Mouse (Mus musculus) hindbrain, embryonic 13.5 days (tissue): ENCODE results near the gene Rapgef6. TPM values are rescaled to one million over a fixed set of nuclear protein-coding genes. Genes with fewer than 3 reads are reported as not detected.

ENCODE experiments used
- ATAC-seq: fragments of 200-750 bp; cut with Nextera tagmentation; 2 replicates; pipeline ENCODE4 v1.8.0; 2017; ENCODE audit warnings: moderate TSS enrichment; ENCODE audit not compliant: low FRiP score
- H3K27ac ChIP-seq: fragments of 300-500 bp; sonication (generic); 2 replicates; pipeline ENCODE4 v1.5.1; 2015; ENCODE audit warnings: inconsistent platforms, mild to moderate bottlenecking, moderate library complexity
- H3K27me3 ChIP-seq: fragments of 300-500 bp; sonication (generic); 2 replicates; pipeline ENCODE4 v1.6.1; 2015; ENCODE audit warnings: mild to moderate bottlenecking, inconsistent platforms
- H3K36me3 ChIP-seq: fragments of 300-500 bp; sonication (generic); 2 replicates; pipeline ENCODE4 v1.6.1; 2015; ENCODE audit warnings: mild to moderate bottlenecking, inconsistent platforms
- H3K4me1 ChIP-seq: fragments of 300-500 bp; sonication (generic); replicated peaks from 2 replicates; pipeline ENCODE4 v1.6.1; 2015; ENCODE audit warnings: inconsistent platforms
- H3K4me2 ChIP-seq: fragments of 300-500 bp; sonication (generic); 2 replicates; pipeline ENCODE4 v1.6.1; 2015; ENCODE audit warnings: inconsistent platforms, mild to moderate bottlenecking, moderate library complexity
- H3K4me3 ChIP-seq: fragments of 300-500 bp; sonication (generic); 2 replicates; pipeline ENCODE4 v1.5.1; 2015; ENCODE audit warnings: mild to moderate bottlenecking, inconsistent platforms
- H3K9ac ChIP-seq: fragments of 300-500 bp; sonication (generic); 2 replicates; pipeline ENCODE4 v1.6.1; 2015; ENCODE audit warnings: mild to moderate bottlenecking, inconsistent platforms
- H3K9me3 ChIP-seq: fragments of 300-500 bp; sonication (generic); 2 replicates; pipeline ENCODE4 v1.6.1; 2016; ENCODE audit warnings: inconsistent platforms
- WGBS: fragments of 180-500 bp; shearing (Covaris S2); methylation state at CpG from one replicate; pipeline ENCODE4 v1.1.7; 2015; 5-methylcytosine and 5-hydroxymethylcytosine counted together
- polyA plus RNA-seq: library from polyadenylated mRNA; unstranded; fragments of >200 nt; fragmentation: Nextera tagmentation; extraction: Ambion mirVana; gene quantifications from 2 replicates; pipeline ENCODE4 v1.2.1, GENCODE M21; 2015

Gene Rapgef6
- polyA plus RNA-seq: 39.0 and 43.3 TPM in 2 replicates

GRCm38 (mm10) chr11:54522529-54523430, at the start of gene Rapgef6:
TSS of gene Rapgef6 (plus strand) at chr11:54522847.
- Histone ChIP-seq H3K27me3 (no peaks in the 10 kb centered on the region), H3K9me3 (no peaks in the 10 kb centered on the region), H3K27ac (peak within 1 kb of the TSS; percentile 92), H3K4me1 (peaks cover 18% of the 10 kb centered on the region), H3K4me2 (peak within 1 kb of the TSS; percentile 69), H3K36me3 (no peaks in the 10 kb centered on the region), H3K9ac (peak within 1 kb of the TSS; percentile 81), H3K4me3 (peak within 1 kb of the TSS; percentile 78)
- peak; percentile 99 for ATAC-seq
- under 1% methylated on average over 73 of the region's 73 CpGs for WGBS

GRCm38 (mm10) chr11:54478414-54478813, 44.2 kb upstream of the Rapgef6 start:
- Histone ChIP-seq H3K4me1 (no peaks in the 10 kb centered on the region), H3K9ac (no peak overlapping the region), H3K4me3 (no peak overlapping the region), H3K36me3 (peaks cover 15% of the 10 kb centered on the region), H3K27me3 (no peaks in the 10 kb centered on the region), H3K9me3 (no peaks in the 10 kb centered on the region), H3K4me2 (no peak overlapping the region), H3K27ac (no peak overlapping the region)
- no peak for ATAC-seq
- WGBS: 93% methylated on average over 1 of the region's 1 CpGs

- Histone ChIP-seq H3K27me3 (no peaks in the 10 kb centered on the region), H3K9ac (no peak overlapping the region), H3K4me1 (no peaks in the 10 kb centered on the region), H3K4me2 (no peak overlapping the region), H3K27ac (no peak overlapping the region), H3K9me3 (no peaks in the 10 kb centered on the region), H3K36me3 (peaks cover 3% of the 10 kb centered on the region; the same call in 1 of the 2 replicates), H3K4me3 (no peak overlapping the region)
- no peak for ATAC-seq
- 92% methylated on average over 3 of the region's 3 CpGs for WGBS
Measured at GRCm38 (mm10) chr11:54486041-54486440, 36.6 kb upstream of the Rapgef6 start.

GRCm38 (mm10) chr11:54491946-54492558, 30.6 kb upstream of the Rapgef6 start:
- H3K4me2 ChIP-seq: no peak overlapping the region
- no peaks in the 10 kb centered on the region for H3K9me3 ChIP-seq
- H3K9ac ChIP-seq: no peak overlapping the region
- H3K4me3 ChIP-seq: no peak overlapping the region
- ATAC-seq: no peak
- H3K4me1 ChIP-seq: no peaks in the 10 kb centered on the region
- no peaks in the 10 kb centered on the region for H3K27me3 ChIP-seq
- 95% methylated on average over 1 of the region's 1 CpGs for WGBS
- H3K27ac ChIP-seq: no peak overlapping the region
- H3K36me3 ChIP-seq: peaks cover 9% of the 10 kb centered on the region

- Histone ChIP-seq H3K27ac (no peak overlapping the region), H3K9ac (no peak overlapping the region), H3K4me3 (no peak overlapping the region), H3K27me3 (no peaks in the 10 kb centered on the region), H3K4me2 (no peak overlapping the region), H3K36me3 (peaks cover 9% of the 10 kb centered on the region), H3K9me3 (no peaks in the 10 kb centered on the region), H3K4me1 (no peaks in the 10 kb centered on the region)
- no peak for ATAC-seq
- 89% methylated on average over 4 of the region's 4 CpGs for WGBS
Measured at GRCm38 (mm10) chr11:54492559-54492958, 30.1 kb upstream of the Rapgef6 start.

- Histone ChIP-seq H3K4me3 (no peak overlapping the region), H3K9ac (no peak overlapping the region), H3K36me3 (peaks cover 28% of the 10 kb centered on the region), H3K27me3 (no peaks in the 10 kb centered on the region), H3K4me2 (no peak overlapping the region), H3K9me3 (no peaks in the 10 kb centered on the region), H3K4me1 (no peaks in the 10 kb centered on the region), H3K27ac (no peak overlapping the region)
- WGBS: 94% methylated on average over 5 of the region's 5 CpGs
- no peak for ATAC-seq
Measured at GRCm38 (mm10) chr11:54499838-54500237, 22.8 kb upstream of the Rapgef6 start.

- Histone ChIP-seq H3K4me1 (no peaks in the 10 kb centered on the region), H3K4me3 (no peak overlapping the region), H3K27me3 (no peaks in the 10 kb centered on the region), H3K4me2 (no peak overlapping the region), H3K9ac (no peak overlapping the region), H3K27ac (no peak overlapping the region), H3K36me3 (peaks cover 36% of the 10 kb centered on the region), H3K9me3 (no peaks in the 10 kb centered on the region)
- ATAC-seq: no peak
- 92% methylated on average over 4 of the region's 4 CpGs for WGBS
Measured at GRCm38 (mm10) chr11:54502546-54503245, 20.0 kb upstream of the Rapgef6 start.

GRCm38 (mm10) chr11:54513584-54513983, 9.1 kb upstream of the Rapgef6 start:
- Histone ChIP-seq H3K27me3 (no peaks in the 10 kb centered on the region), H3K9ac (no peak overlapping the region), H3K4me3 (no peak overlapping the region), H3K4me1 (no peaks in the 10 kb centered on the region), H3K27ac (no peak overlapping the region), H3K36me3 (peaks cover 11% of the 10 kb centered on the region), H3K4me2 (no peak overlapping the region), H3K9me3 (no peaks in the 10 kb centered on the region)
- ATAC-seq: no peak

GRCm38 (mm10) chr11:54521927-54522528, 619 bp upstream of the Rapgef6 start:
- Histone ChIP-seq H3K36me3 (no peaks in the 10 kb centered on the region), H3K4me1 (peaks cover 18% of the 10 kb centered on the region), H3K4me3 (peak overlapping the region; percentile 78), H3K27ac (peak overlapping the region; percentile 92), H3K27me3 (no peaks in the 10 kb centered on the region), H3K9me3 (no peaks in the 10 kb centered on the region), H3K9ac (peak overlapping the region; percentile 78), H3K4me2 (peak overlapping the region; percentile 69)
- WGBS: 3% methylated on average over 18 of the region's 18 CpGs
- ATAC-seq: no peak

- Histone ChIP-seq H3K27ac (peak overlapping the region; percentile 81), H3K36me3 (no peaks in the 10 kb centered on the region), H3K4me2 (peak overlapping the region; percentile 59), H3K27me3 (no peaks in the 10 kb centered on the region), H3K4me3 (peak overlapping the region; percentile 78), H3K4me1 (peaks cover 18% of the 10 kb centered on the region), H3K9ac (peak overlapping the region; percentile 81), H3K9me3 (no peaks in the 10 kb centered on the region)
- no peak for ATAC-seq
- 18% methylated on average over 10 of the region's 10 CpGs for WGBS
Measured at GRCm38 (mm10) chr11:54523431-54524001, 869 bp downstream of the Rapgef6 start.

- no peak overlapping the region for H3K4me2 ChIP-seq
- peaks cover 10% of the 10 kb centered on the region for H3K4me1 ChIP-seq
- no peaks in the 10 kb centered on the region for H3K36me3 ChIP-seq
- ATAC-seq: no peak
- no peaks in the 10 kb centered on the region for H3K27me3 ChIP-seq
- no peak overlapping the region for H3K4me3 ChIP-seq
- WGBS: 88% methylated on average over 2 of the region's 2 CpGs
- H3K9me3 ChIP-seq: no peaks in the 10 kb centered on the region
- H3K9ac ChIP-seq: no peak overlapping the region
- H3K27ac ChIP-seq: no peak overlapping the region
Measured at GRCm38 (mm10) chr11:54528002-54528401, 5.4 kb downstream of the Rapgef6 start.

- Histone ChIP-seq H3K27me3 (no peaks in the 10 kb centered on the region), H3K27ac (no peak overlapping the region), H3K4me3 (no peak overlapping the region), H3K9ac (no peak overlapping the region), H3K9me3 (no peaks in the 10 kb centered on the region), H3K36me3 (no peaks in the 10 kb centered on the region), H3K4me2 (no peak overlapping the region), H3K4me1 (no peaks in the 10 kb centered on the region)
- no peak for ATAC-seq
- WGBS: 67% methylated on average over 1 of the region's 1 CpGs
Measured at GRCm38 (mm10) chr11:54530391-54530790, 7.7 kb downstream of the Rapgef6 start.
